Mouse (Mus musculus): Measurements from ENCODE around the gene Ssu72.
A peak's percentile ranks its signal among the peaks of the same experiment; 100 is the strongest.

The Ssu72 gene

DNA sequence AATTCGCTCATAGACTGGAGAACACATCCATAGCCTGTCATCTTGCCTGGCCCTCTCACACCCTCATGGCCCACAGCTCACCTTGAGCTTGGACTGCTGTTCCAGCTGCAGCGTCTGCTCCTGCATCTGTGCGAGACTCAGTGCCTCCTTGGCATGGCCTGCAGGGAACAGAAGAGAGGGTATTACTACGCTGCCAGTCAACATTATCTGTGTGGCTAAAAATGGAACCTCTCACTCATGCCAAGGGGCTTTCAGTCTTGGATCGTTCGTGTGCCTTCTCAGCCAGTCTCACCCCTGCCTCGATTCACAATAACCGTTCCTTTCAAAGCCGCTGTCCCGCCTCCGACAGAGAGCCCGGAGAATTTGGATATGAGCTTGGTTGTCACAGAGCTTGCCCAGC is 52.4 kb downstream of the Ssu72 start:
- DNase-seq = no peak

DNA sequence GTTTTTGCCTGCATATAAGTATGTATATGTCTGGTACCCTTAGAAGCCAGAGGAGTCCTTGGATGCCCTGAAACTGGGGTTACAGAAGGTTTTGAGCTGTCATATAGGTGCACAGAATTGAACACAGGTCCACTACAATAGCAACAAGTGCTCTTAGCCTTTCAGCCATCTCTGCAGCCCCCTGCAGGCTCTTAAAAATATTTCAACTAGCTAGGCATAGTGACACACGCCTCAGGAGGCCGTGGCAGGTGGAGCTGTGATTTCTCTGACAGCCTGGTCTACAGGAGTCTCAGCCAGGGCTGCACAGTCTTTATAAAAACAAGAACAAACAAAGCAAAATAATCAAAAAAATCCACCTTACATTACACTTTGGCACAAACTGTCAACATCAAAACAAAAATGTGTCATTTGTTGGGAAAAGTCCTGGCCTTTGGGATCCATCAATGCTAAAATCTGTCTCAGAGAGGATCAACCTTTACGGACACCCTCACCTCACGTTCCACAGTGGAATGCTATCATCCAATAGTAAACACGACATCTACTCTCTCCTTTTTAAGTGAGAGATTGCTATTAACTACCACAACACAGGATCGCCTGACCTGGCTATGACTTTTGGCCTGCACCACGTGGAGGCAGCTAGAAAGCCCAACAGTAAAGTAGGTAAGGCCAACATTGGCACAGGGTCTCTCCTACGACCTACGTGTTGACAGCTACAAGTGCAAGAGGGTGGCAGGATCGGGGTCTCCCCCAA is 55.4 kb downstream of the Ssu72 start:
- DNase-seq = peak; percentile 58 to 62

DNA sequence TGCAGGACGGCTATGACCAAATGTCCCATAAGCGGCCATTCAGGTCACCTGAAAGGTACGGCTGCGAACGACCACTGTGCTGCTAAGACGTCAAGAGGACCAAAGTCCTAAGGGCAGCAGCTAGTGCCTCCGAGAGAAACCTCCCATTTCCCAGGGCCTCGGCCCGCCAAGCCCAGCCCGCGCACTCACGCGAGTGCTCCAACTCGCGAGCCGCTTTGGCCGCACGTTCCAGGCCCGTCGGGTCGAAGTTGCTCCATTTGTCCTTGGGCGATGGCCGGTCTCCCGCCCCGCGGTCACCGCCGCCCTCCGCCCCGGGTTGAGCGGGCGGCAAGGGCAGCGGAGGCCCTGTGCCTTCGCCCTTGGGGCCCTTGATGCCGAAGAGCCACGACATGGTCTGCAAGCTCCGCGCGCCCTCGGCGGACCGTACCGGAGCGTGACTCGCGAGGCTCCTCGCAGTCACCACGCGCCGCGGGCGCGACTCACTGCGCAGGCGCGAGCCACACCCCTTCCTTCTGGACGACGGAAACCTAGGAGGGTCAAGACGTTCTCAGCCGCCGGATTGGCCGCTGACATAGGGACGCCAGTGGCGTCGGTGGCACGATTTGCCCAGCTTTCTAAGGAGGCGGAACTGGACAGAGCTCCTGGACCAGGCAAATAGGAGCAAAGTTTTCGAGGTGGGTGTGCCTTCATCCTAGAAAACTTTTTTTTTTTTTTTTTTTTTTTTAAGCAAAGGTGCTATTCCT is 56.2 kb downstream of the Ssu72 start, which contains the start of gene Atad3a:
Gene Atad3a (minus strand): TSS at position 481 of the 743 bp plus-strand sequence.
- DNase-seq = peak; percentile 95

DNA sequence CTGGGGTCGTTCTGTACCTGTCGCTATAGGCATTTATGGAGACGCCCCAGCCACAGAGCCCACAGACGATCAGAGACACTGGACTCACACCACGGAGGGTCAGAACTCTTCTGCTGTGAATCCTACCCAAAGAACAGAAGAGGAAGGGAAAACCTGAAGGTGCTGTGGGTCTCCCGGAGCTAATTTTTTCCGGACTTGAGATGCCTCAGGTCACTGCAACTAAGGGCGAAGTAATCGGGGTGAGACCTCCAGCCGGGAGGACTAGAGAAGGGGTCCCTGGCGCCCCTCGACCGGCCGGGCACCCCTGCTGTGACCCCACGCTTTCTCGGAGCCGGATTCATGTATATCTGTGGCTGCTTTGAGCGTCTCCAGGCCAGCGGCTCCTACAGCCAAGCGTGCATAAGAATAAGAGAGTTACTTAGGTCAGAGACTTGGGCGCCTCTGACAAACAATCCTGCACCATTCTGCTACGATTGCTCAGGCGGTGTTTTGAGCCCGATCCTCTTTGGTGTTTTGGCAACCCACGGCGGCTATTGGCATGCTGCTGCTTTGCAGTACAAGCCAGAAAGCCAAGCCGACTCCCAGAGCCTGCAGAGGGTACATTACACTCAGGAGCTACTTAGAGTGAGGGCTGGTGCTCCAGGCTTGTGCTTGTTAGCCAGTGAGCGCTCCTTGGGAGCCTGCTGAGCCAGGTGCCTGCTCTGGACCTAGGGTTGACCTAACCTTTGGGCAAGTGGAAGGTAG is 56.9 kb downstream of the Ssu72 start:
- DNase-seq = no peak

DNA sequence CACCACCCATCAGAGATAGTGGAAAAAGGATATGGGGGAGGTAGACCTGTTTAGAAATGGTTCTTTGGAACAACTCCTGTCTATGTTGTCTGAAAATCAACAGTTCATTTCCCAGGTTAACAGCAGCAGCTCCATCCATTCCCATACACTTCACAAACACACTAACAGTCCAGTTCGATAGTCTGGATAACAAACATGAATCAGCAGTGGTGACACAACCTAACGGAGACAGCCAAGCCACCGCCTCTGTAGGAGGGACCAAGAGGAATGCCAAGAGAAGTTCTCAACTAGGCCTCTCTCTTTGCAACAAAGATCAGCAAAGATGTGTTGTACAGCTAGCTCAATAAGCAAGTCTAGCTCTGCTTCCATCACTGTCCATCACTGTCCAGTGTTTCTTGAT is 57.8 kb downstream of the Ssu72 start:
- no peak for DNase-seq

DNA sequence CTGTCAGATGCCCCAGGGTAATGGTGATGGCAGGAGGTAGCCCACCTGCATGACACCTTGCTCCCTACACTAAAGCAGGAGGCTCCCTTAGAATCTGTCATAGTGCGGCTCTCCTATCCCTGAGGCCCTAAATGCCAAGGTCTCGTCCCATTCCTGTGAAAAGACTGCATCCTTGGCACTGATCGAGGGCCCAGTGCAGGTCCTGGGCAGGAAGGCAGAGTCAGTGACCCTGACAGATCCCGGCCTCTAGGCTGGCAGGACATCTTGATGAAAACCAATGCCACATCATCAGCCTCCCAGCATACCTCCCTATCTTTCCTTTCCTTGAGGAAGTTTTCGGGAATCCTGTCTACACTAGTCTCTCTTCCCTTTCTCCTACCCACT is 64.9 kb downstream of the Ssu72 start:
- no peak for DNase-seq

DNA sequence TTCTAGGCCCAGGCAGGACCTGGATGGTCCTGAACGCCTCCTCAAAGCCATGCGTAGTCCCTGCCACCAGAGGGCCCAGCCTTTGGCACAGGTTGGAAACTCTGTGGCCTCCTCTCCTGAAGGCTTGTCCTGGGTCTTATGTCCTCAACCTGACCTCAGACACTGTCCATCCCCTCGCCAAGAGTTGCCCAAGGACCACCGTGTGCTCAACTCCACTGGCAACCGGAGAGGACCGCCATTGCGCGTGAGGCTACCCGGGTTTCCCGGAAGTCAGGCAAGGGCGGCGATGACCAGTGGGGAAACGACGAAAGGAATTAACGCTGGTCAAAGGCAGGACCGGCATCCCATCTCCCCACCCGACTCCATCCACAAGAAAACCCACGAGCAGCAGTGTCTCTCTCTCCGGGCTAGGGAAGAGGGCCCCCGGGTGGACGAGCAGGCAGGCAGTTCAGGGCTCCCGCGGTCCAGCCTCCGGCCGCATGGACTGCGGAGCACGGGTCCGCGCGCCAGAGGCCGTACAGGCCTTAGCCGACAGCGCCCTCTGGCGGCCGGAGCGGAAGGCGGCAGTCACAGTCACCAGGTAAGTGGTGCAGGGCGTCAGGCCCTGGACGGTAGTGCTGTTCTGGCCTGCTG is 65.4 kb downstream of the Ssu72 start:
- DNase-seq = peak; percentile 89 to 92

DNA sequence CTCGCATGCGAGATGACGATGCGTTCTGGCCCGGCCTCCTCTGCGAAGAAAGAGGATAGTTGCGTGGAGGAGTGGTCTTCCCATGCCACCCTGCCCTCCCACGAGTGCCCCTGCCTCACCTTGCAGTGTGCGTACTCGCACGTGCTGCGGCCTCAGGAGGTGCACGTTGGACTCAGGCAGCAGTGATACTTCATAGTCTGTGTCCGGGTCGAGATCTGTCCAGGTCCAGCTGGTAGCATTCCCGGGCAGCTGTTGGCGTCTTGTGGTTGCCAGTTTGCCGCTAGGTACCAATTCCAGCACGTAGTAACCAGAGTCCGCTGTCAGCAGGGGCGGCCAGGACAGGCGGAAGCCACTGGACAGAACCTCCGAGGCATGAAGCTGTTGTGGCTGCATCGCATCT is 66.0 kb downstream of the Ssu72 start:
- no peak for DNase-seq

DNA sequence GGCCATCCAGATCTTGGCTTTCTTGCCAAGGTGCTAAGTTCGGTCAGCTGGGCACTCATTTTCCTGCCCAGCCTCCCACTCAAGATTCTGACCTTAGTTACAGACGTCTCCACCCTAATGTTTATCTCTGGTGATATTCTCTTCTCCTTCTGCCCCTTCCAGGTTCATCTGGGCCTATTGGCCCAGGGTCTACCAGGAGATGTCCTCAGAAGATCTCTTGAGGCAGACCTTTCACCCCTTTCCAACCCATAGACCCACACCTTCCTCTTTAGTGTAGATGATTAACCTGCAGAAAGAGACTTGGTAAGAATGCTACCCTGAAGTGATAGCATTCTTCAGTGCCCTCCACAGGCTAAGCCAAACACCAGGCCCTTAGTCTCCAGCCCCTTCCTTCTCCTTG is 67.1 kb downstream of the Ssu72 start:
- no peak for DNase-seq

DNA sequence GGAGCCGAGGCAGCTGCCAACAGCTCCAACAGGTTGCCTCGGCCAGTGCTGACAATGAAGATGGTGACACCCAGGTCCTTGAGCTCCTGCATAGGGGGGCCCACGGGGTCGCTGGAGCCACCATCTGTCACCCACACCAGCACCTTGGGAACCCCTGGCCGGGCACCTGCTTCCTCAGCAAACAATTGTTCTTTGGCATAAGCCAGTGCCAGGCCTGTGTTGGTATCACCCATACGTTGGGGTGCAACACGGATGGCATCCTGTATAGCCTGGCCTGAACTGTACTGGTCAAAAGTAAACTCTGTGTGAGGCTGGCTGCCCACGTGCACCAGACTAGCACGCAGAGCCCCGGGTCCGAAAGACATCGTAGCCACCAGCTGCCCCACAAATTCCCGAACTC is 68.2 kb downstream of the Ssu72 start:
- no peak for DNase-seq

DNA sequence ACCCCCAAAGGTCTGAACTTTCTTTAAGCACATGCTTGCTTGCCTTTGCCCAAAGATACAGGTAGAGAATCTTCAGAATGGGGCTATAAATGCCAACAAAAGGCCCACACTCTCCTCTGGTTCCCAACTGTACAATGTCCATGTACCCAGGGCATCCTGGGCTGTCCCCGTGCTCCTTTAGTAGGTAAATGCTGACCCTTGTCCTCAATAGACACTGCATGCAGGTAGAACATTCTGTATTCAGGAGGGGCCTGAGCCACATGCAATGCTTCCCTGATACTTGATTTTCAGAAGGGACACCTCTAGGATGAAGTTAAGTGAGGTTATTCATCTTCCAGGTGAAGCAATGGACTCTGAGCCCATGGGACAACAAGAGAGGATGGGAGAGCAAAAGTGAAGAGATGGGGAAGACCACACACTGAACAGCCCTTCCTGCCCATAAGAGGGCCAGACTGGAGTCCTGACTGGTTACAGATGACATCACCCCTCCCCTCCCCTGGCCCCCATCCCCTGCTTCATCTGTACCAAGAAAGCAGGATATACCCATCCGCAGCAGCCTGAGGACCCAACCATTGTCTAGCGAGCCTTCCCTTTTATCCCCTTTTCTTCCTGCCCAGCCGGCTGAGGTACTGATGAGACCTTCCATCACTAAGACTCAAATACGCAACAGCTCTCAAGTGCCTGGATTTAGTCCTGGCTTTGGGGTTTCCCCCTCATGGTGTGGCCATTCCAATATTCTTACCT is 68.9 kb downstream of the Ssu72 start:
- no peak for DNase-seq

DNA sequence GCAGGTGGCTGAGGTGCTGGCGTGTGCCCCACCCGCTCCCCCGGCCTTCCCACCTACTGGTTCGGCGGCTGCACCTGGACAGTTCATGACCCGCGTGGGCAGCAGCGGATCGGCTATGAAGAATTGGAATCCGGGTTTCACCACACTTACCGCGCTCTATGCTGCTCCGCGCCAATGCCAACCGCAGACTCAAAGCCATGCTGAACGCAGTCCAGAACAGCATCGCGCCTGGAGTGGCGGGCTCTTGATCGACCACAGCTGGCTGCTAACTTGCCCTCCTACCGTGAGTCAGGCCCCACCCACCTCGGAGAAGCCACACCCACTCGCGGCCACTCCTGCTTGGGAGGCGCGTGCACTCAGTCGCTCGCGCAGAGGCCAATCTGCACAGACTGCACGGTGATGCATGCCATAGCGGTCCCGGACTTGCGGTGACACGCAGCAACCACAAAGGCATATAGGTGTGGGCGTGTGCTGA is 69.7 kb downstream of the Ssu72 start, which contains the start of gene Vwa1:
Gene Vwa1 (minus strand): TSS at position 419 of the 475 bp plus-strand sequence.
- peak; percentile 88 to 92 for DNase-seq

DNA sequence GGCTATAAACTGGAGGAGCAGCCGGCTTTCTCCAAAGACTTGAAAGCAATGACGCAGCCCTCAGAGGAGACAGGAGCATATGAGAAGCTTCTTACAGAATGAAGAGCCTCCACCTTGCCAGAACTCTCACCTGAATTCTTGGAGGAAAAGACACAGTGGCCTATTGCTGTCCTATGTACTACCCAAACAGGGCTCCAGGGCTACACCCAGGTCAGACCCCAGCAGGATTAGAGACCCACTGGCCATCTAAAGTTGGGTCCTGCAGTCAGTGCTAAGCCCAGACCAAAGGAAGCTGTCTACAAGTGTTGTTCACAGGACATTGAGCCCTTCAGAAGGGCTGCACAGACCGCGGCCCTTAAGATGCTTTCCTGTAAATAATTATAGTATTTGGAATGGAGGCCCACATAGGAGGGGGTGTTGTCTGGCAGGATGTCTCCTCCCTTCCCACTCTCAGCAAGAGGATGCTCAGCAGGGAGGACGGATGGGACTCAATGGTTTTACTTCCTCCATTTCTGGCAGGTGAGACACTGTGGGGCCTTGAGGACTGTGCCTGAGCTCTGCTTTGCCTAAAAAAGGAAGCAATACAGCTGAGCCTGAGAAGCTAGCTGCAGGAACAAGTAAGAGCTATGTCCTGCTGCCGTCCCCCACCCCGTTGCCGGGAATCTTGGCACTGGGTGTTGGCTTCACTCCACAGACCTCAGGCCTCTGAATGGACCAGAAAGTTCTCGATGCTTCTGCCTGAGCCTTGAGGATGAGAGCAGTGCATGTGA is 70.6 kb downstream of the Ssu72 start:
- DNase-seq = peak; percentile 55 to 61

DNA sequence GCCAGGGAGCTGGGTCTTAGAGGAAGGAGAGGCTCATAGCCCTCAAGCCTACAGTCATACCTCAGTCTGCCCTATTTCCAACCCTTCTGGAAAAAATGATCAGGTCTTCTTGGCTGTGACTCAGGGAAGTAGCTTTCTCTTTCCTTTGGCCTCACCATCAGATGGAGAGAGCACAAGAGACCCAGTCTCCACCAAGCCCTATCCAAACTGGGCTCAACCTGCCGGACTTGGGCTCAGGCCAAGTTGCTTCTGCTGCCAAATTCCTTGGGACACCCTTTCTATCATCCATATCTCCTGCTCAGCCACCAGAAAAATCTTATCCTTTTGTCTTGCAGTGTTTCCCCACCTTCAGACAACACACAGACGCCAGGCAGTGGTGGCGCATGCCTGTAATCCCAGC is 71.3 kb downstream of the Ssu72 start:
- no peak for DNase-seq

DNA sequence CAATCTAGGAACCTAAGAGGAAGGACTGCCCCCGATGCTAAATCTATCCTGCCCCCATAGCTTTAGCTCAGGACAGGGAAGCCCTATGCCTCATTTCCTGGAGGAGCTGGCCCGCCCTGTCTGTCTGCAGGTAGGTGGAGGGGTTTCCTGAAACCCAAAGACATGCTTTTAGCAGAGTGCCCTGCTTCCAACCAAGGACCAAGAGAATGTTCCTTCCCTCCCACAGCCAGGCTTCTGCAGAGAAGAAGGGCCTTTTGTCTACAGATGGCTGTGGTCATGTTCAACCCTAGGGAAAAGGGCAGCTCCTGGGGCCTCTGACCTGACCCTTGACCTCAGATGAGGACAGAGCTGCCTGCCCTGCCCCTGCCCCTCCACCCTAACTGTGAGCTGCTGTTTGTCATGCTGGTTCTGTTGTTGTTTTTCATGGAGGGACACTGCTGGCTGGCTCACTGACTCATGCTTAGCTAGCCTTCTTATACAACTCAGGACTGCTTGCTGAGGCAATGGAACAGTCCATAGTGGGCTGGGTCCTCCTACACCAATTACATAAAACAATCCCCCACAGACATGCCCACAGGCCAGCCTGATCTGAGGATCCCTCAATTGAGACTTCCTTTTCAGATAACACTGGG is 72.2 kb downstream of the Ssu72 start:
- DNase-seq = no peak

DNA sequence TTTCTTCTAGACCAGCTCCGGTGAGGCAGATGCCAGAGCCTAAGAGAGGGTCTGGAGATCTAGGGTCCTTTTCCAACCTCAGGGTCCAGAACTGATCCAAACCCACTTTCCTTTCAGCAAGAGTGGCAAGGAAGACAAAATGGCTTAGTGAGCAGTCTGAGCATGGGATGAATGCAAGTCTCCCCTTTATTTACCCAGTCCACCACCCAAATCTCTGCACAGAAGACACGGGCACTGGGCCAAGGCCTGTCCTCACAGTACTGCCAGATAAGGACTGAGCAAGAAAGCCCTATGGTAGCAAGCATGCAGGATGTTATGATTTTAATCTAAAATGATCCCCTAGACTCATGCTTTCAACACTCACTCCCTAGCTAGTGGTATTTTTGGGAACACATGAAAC is 73.2 kb downstream of the Ssu72 start:
- DNase-seq = no peak

DNA sequence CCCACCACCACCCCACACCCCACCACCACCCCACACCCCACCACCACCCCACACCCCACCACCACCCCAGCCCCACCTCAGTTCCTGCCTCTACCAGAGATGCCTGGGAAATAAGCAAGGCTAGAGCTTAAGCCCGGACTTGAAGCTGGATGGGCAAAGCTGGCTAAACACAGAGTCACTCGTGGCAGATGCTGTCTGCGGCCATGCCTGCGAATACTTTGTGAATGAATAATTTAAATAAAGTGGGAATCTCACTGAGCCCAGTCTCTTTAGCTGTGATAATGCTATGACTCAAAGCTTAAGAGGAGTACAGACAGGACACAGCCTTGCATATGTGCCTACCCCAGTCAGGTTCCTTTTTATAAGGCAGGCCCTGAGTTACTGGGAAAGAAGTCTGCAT is 74.9 kb downstream of the Ssu72 start:
- no peak for DNase-seq

DNA sequence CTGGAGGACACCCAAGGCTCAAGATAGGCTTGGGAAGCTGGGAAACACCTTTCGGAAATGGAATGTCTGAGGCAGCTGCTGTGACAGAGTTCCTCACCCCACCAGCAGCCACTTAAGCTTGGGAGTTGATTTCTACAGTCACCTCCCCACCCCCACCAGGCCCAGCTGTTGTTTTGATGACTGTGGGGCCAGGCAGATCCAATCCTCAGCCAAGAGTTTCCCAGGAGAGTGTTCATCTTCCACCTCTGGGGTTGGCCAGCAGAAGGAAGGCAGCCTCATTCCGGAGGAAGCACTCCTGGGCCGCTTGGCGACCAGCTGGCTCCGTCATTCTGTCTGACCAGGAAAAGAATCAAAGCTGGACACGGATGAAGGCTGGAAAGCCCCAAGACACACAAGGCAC is 76.3 kb downstream of the Ssu72 start:
- no peak for DNase-seq
